Mouse (Mus musculus): ENCODE data around the gene Rlbp1.

DNA sequence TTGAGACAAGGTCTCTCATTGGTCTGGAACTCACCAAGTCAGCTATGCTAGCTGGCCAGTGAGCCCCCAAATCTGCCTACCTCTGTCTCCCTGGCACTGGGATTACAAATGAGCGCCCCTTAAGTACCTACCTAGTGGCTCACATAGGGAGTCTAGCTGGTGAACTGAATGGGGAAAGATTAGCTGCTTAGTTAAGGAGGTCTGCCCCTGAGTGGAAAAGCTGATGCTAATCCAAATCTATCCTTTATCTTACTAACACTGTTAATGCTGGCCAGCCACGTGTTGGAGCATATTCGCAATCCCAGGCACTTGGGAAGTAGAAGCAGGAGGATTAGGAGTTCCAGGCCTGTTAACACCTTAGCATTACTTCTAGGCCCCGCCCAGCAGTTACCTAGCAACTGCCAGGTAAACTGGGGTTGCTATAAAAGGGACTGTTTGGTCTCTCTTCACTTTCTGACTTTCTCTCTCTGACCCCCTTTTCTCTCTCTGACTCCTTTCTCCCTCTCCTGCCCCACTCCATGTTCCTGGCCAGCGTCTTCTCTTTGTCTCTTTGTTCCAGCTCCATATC, 3.4 kb upstream of the Rlbp1 start:
- no peak for TF ChIP-seq CTCF (IDR thresholded peaks at IDR 0.05 in 2 of 3, conservative IDR thresholded peaks at IDR 0.05 in 1 of 3; ENCODE audit: control insufficient read depth in 1 of 3, insufficient read depth in 1 of 3, low read depth in 2 of 3, low read length in 3 of 3, poor library complexity in 1 of 3, severe bottlenecking in 1 of 3)
- no peak for TF ChIP-seq MAFK (IDR thresholded peaks at IDR 0.05; ENCODE audit: borderline replicate concordance, low read depth, low read length)
- TF ChIP-seq SIN3A (IDR thresholded peaks at IDR 0.05; ENCODE audit: low read length), result no peak
- no peak for TF ChIP-seq TBP (IDR thresholded peaks at IDR 0.05; ENCODE audit: low read depth, low read length)
